Mouse (Mus musculus) embryo, embryonic 10.5 days (tissue): ENCODE measurements around the gene Bicc1.

ENCODE experiments used
- DNase-seq: peaks from one replicate; pipeline ENCODE4 v3.0.0-alpha.2; 2015; ENCODE audit warnings: low spot score

Gene Bicc1

DNA sequence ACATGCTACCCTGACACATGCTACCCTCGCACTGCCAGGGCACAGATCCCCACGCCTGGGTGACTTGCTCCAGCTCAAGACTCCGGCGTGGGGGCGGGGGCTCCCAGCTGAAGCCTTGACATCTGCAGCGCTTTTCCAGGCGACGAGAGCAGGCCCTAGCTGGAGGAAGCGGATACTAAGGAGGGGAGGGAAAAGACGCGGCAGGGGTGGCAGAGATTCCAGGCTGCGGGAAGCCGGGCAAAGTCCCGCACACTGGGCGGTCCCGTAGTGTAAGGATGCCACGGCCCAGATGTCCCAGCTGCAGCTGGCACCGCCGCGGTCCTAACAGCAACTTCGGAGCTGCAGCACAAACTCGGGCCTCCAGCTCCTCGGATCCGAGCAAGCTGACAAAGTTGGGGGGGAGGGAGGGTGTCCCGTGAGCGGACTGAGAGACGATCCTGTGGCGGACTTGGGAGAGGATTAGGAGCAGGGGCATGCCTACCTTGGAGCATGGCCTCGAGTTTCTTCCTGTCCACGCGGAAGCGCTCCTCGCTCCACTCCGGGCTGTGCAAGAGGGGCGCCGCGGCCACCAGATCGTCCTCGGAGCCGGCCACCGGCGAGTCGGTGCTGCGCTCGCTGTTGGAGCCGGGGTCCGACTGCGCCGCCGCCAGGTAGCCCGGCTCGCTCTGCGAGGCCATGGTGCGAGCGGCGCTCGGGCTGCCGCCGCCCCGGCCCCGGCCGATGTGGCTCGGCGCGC lies 392 bp downstream of the Bicc1 start:
- DNase-seq: peak; percentile 67

GRCm38 (mm10) chr10:71156569-71156968 lies 2.9 kb downstream of the Bicc1 start:
- DNase-seq: no peak

DNA sequence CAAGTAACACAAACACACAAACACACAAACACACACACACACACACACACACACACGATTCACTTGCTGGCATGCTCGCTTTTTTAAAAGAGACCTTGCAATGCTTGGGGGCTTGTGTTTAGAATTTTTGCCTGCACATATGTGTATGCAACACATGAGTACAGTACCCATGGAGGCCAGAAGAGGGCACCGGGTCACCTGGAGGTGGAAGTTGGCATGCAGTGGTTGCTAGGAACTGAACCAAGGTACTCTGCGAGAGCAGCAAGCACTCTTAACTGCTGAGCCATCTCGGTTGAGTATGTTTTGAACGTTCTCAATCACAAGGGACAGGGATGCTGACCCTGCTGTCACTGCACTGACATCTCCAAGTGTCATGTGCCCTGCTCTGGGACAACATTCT lies 5.9 kb downstream of the Bicc1 start:
- no peak for DNase-seq

- no peak for DNase-seq
Observed at GRCm38 (mm10) chr10:71153138-71153537, 6.4 kb downstream of the Bicc1 start.

GRCm38 (mm10) chr10:71150486-71150885 lies 9.0 kb downstream of the Bicc1 start:
- DNase-seq: no peak

- no peak for DNase-seq
Observed at GRCm38 (mm10) chr10:71148951-71149603, 10.4 kb downstream of the Bicc1 start.

GRCm38 (mm10) chr10:71148226-71148625 lies 11.3 kb downstream of the Bicc1 start:
- DNase-seq: no peak

DNA sequence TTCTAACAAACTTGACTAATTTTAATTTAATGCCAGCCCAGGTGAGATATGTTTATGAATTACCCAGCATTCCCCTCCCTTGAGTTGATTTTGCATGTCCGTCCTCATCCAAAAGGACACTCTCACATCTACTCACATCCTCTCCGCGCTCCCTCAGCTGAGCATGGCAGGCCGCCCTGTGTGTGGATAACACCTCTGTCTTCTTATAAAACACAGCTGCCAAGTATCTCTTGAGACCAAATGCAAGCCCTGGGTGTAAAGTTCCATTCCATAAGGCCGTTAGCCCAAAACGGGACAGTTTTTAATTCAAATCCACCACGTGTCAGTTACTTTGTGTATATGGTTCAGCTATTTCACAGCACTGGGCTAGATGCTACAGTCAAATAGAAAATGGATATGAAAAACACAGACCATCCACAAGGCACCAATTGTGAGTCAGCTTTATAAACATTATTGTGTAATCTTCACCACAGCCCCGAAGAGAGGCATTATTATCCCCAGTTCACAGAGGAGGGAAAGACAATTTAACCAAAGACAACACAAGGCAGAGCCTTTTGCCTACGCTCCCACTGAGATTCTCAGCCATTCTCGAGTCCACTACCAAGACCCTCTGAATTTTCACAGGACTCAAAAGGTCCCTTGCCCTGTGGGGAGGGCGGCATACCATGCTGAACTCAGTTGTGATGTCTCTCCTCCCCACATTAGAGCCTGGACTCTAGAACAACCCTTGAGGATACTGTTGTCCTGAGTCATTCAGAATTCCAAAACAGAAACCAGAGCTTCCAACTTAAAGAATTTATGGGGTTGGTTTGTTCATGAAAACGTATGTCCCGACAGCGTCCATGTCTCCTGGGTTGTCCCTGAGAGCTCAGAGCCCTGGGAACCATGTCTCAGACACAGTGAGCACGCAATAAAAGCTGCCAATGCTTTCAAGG lies 12.6 kb downstream of the Bicc1 start:
- no peak for DNase-seq

GRCm38 (mm10) chr10:71145801-71146200 lies 13.7 kb downstream of the Bicc1 start:
- no peak for DNase-seq

- DNase-seq: no peak
Observed at GRCm38 (mm10) chr10:71144191-71144590, 15.3 kb downstream of the Bicc1 start.

DNA sequence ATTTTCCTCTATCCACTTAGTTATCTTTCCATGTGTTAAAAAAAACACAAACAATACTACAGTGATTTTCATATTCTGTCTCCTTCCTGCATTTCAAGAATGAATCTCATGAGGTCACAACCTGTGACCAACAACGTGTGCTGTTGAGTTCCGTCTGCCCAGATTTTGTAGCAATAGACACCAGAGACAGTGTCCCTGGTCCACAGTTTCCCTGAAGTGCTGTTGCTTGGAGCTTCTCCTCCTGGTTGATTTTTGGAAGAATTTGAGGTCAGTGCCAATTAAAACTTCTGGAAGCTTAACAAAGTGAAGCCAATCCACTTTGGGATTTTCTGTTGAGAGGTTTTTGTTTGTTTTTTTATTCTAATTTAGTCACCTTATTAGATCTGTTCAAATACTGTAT lies 16.9 kb downstream of the Bicc1 start:
- DNase-seq: no peak

DNA sequence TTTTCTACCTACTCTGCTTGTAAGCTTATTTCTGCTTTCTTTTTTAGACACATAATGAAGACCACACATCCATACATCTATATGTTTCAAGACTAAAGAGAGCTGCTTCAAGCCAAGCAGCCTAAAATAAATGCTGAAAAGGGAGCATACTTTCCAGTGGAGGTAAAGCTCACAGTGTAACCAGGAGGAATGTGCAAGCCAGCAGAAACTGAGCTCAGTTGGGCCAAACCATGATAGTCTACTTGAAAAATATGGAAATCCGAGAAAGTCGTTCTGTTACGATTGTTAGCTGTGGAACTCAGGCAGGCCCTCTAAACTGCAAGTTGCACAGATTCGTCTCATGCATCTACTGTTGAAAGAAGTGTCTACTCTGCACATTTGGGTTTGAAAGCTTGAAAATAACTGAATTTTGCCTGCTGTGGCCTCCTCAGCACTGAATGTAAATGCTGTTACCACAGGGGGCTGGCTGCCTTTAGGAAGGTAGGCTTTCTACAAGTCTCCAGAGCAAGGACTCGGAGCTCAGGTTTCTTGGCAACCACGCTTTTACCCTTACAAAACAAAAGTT lies 19.1 kb downstream of the Bicc1 start:
- no peak for DNase-seq

GRCm38 (mm10) chr10:71138852-71139197 lies 20.7 kb downstream of the Bicc1 start:
- DNase-seq: no peak

DNA sequence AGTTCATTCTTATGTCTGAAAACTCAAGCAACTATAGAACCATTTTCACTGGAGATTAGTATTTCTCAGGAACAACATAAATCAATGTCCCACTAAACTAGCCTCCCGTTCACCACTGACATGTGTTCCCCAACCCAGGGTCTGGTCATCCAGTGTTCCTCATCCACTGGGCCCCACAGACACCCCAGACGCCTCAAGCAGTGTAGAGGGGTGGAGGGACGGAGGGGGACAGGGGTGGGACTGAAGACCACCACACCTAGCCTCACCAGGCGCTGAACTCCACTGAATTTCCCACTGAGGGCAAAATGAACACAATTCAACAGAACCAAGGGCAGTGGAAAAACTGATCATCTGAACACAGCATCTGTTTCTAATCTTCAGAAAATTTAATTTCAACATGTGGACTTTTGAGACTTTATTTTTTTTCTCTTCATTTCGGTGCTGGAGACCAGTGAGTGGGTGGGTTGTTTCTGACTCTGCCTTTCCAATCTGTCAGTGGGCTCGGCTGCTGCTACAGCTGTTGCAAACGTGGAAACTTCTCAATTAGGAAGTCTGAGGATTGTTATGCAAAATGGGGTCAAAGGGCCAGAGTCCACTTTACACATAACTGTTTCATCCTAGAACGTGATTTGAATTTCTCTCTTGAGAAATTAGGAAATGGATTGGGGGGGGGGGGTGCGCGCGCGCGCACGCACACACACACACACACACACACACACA lies 21.2 kb downstream of the Bicc1 start:
- peak; percentile 50 for DNase-seq

DNA sequence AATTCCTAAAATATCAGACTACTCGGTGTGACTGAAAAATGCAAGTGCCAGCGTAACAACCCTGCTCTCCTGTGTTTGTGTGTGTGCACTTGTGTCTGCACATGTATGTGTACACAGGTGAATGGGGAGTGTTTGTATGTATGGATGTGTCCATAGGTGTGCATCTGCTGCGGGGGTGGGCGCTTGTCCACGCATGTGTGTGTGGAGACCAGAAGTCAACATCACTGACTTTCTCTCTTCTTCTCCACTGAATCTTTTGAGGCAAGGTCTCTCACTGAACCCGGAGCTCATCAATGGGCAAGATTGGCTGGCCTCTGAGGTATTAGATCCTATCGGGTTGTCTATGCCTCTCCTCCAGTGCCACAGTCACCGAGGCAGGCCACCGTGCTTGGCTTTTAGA lies 21.9 kb downstream of the Bicc1 start:
- DNase-seq: no peak

GRCm38 (mm10) chr10:71131333-71131732 lies 28.2 kb downstream of the Bicc1 start:
- DNase-seq: no peak

- no peak for DNase-seq
Observed at GRCm38 (mm10) chr10:71130261-71130660, 29.2 kb downstream of the Bicc1 start.

DNA sequence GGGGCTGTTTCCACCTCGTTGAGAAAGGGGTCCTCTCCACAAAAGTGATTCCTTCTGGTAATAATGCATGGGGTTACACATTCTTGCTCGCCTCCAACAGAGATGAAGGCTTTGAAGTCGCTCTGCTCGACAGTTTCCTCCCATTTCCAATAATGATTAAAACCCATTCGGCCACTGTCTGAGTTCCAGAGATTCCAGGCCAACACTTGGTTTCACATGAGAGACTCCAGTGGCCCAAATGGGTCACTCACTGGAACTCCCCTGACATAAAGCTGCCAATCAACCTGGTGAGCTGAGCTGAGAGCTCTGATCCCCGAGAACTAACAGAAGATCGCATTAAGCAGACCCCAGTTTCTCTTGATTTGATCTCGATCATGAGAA lies 31.6 kb downstream of the Bicc1 start:
- no peak for DNase-seq

GRCm38 (mm10) chr10:71127278-71127950 lies 32.1 kb downstream of the Bicc1 start:
- DNase-seq: no peak

DNA sequence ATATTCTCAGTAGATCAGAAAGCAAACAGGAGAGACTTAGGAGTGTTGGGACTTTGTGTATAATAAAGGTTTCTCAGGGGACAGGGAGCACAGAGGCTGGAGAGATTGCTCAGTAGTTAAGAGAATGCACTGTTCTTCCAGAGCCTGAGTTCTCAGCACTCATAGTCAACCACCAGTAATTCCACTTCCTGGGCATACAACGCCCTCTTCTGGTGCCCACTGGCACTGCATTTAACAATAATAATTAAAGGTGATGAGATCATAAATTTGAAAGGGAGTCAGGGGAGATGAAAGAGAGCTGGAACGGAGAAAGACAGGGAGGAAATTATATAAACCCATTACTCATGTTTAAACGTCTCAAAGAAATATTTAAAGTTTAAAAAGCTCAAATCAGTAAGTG lies 35.5 kb downstream of the Bicc1 start:
- DNase-seq: no peak

- DNase-seq: no peak
Observed at GRCm38 (mm10) chr10:71123395-71123794, 36.1 kb downstream of the Bicc1 start.
